Mouse (Mus musculus) ES-Bruce4 (cell line): ENCODE measurements around the gene Ier5l.

Experiments used
- CTCF ChIP-seq: IDR thresholded peaks from one replicate; pipeline ENCODE4 v1.8.1; 2011; ENCODE audit warnings: low read depth, low read length
- POLR2A ChIP-seq: IDR thresholded peaks from one replicate; pipeline ENCODE4 v1.8.1; 2011; ENCODE audit warnings: low read length; ENCODE audit not compliant: insufficient read depth

DNA sequence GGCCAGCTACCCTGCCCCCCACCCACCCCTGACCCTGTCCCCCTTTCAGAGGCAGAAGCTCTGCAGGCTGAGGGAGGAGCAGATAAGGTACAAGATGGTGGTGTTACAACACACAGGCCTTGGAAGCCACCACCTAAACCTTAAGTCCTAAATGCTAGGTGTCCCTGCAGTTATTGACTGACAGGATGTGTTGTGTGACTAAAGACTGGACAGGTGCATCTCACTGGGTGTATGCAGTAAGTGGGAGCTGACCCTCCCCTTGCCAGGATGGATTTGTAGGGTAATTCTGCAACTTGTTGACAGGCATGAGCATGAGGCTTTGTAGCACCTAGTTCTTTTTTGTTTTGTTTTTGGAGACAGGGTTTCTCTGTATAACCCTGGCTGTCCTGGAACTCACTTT, 29.6 kb downstream of the Ier5l start:
- no peak for TF ChIP-seq CTCF
- no peak for TF ChIP-seq POLR2A
